ENCODE assay signal across 24 mouse cellular contexts in the genomic region with DNA sequence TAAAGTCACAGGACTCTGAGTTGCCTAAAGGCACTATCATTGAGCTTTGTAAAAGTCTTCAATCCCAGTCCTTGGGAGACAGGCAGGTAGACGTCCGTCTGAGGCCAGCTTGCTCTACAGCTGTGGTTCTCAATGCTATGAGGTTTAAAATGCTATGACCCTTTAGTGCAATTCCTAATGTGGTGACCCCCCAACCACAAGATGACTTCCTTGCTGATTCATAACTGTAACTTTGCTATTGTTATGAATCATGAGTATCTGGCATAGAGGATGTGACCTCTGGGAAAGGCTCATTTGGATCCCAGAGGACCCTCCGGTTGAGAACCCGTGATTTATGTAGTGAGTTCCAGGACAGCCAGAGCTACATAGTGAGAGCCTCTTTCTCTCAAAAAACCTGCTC. TPM values are rescaled to one million over a fixed set of nuclear protein-coding genes. Genes with fewer than 3 reads are reported as not detected.
DNase-seq lines count a peak whose midpoint lies in the region; ATAC-seq and TF ChIP-seq lines count a peak whose summit lies in the region.
"Had no signal": no experiment of that assay in that cellular context is flagged by ENCODE, and none has a peak within 500 bp of the region (broad histone marks: within the 10 kb centered on the region; RNA-seq: fewer than 3 reads in every experiment).

No protein-coding gene starts in this region.

- no peak for TF ChIP-seq CTCF in liver, postnatal 0 days (IDR thresholded peaks at IDR 0.05; ENCODE audit: low read depth)

- no peak for DNase-seq in liver, embryonic 11.5 days (ENCODE audit: low spot score)
- peak; percentile 73 for DNase-seq in 416B (ENCODE audit: low read depth)
- no peak for DNase-seq in liver, postnatal 0 days
- no peak for DNase-seq in left cerebral cortex, adult 18-20 months (ENCODE audit: low spot score in 2 of 2)
- no peak for DNase-seq in right cerebral cortex, postnatal 10 days (ENCODE audit: low spot score in 2 of 2)
- DNase-seq: cerebellum, adult 11 months; cerebellum, adult 9-11 months; gastrocnemius, postnatal 36 days; heart, postnatal 36 days; left cerebral cortex, postnatal 4 days; right cerebral cortex, postnatal 25 days; thymus, postnatal 14 days had no signal

- 0 out of 2 replicates have a peak, but pooled peaks cover 3% of the 10 kb centered on the region for H3K27me3 ChIP-seq in liver, embryonic 12.5 days (replicated peaks)
- H3K27me3 ChIP-seq in liver, embryonic 11.5 days (replicated peaks; ENCODE audit: control insufficient read depth, insufficient read depth, low read length) = no peaks in the 10 kb centered on the region
- H3K27me3 ChIP-seq in liver, postnatal 0 days (ENCODE audit: insufficient read depth, low read length) = no peaks in the 10 kb centered on the region
- H3K27me3 ChIP-seq: embryonic facial prominence, embryonic 13.5 days; heart, embryonic 15.5 days; hindbrain, embryonic 15.5 days; limb, embryonic 15.5 days; midbrain, embryonic 12.5 days had no signal

- peak overlapping the region; percentile 73; the same call in 1 of the 2 replicates for H3K9ac ChIP-seq in liver, embryonic 12.5 days
- H3K9ac ChIP-seq in liver, embryonic 11.5 days (ENCODE audit: low read depth, low read length) = no peak overlapping the region
- no peak overlapping the region for H3K9ac ChIP-seq in liver, postnatal 0 days (replicated peaks)
- H3K9ac ChIP-seq: embryonic facial prominence, embryonic 13.5 days; heart, embryonic 15.5 days; hindbrain, embryonic 15.5 days; limb, embryonic 15.5 days; midbrain, embryonic 12.5 days had no signal

- peak overlapping the region; percentile 47 for H3K4me3 ChIP-seq in liver, embryonic 12.5 days
- H3K4me3 ChIP-seq in liver, embryonic 11.5 days (ENCODE audit: low read depth, low read length) = no peak overlapping the region
- peak overlapping the region; percentile 13; the same call in 1 of the 2 replicates for H3K4me3 ChIP-seq in brown adipose tissue, adult 24 weeks (ENCODE audit: insufficient read depth, low read depth, low read length)
- peak overlapping the region; percentile 42; the same call in 1 of the 2 replicates for H3K4me3 ChIP-seq in liver, postnatal 0 days (ENCODE audit: low read depth, low read length)
- H3K4me3 ChIP-seq: embryonic facial prominence, embryonic 13.5 days; forebrain, embryonic 10.5 days; heart, adult 2 months; heart, embryonic 15.5 days; hindbrain, embryonic 15.5 days; limb, embryonic 15.5 days; midbrain, embryonic 12.5 days had no signal

- no peak for TF ChIP-seq EP300 in liver, postnatal 0 days (IDR thresholded peaks at IDR 0.05; ENCODE audit: low read depth)

- H3K27ac ChIP-seq in liver, embryonic 12.5 days = peak overlapping the region; percentile 93; the same call in 1 of the 2 replicates
- no peak overlapping the region for H3K27ac ChIP-seq in liver, embryonic 11.5 days (ENCODE audit: low read depth, low read length)
- H3K27ac ChIP-seq in brown adipose tissue, adult 24 weeks (replicated peaks; ENCODE audit: low read depth, low read length) = peak overlapping the region; percentile 90
- H3K27ac ChIP-seq in liver, postnatal 0 days (ENCODE audit: low read depth) = no peak overlapping the region
- H3K27ac ChIP-seq: embryonic facial prominence, embryonic 13.5 days; forebrain, embryonic 10.5 days; heart, embryonic 15.5 days; hindbrain, embryonic 15.5 days; limb, embryonic 15.5 days; midbrain, embryonic 12.5 days had no signal

- H3K4me2 ChIP-seq in liver, embryonic 12.5 days = peak overlapping the region; percentile 64
- H3K4me2 ChIP-seq in liver, embryonic 11.5 days = no peak overlapping the region
- peak overlapping the region; percentile 64 for H3K4me2 ChIP-seq in liver, postnatal 0 days (ENCODE audit: low read depth, low read length)
- H3K4me2 ChIP-seq: embryonic facial prominence, embryonic 13.5 days; heart, embryonic 15.5 days; hindbrain, embryonic 15.5 days; limb, embryonic 15.5 days; midbrain, embryonic 12.5 days had no signal

- no peaks in the 10 kb centered on the region for H3K9me3 ChIP-seq in liver, embryonic 12.5 days (replicated peaks)
- H3K9me3 ChIP-seq in liver, embryonic 11.5 days (ENCODE audit: control insufficient read depth, low read length) = no peaks in the 10 kb centered on the region
- H3K9me3 ChIP-seq in liver, postnatal 0 days (ENCODE audit: low read length) = no peaks in the 10 kb centered on the region
- H3K9me3 ChIP-seq: embryonic facial prominence, embryonic 13.5 days; forebrain, embryonic 10.5 days; heart, embryonic 15.5 days; hindbrain, embryonic 15.5 days; limb, embryonic 15.5 days; midbrain, embryonic 12.5 days had no signal

- H3K4me1 ChIP-seq in liver, embryonic 12.5 days = peaks cover 33% of the 10 kb centered on the region
- peaks cover 20% of the 10 kb centered on the region for H3K4me1 ChIP-seq in liver, embryonic 11.5 days (replicated peaks; ENCODE audit: control insufficient read depth, insufficient read depth, low read length)
- H3K4me1 ChIP-seq in brown adipose tissue, adult 24 weeks (ENCODE audit: control insufficient read depth, insufficient read depth, insufficient read length, low read length) = peaks cover 7% of the 10 kb centered on the region; the same call in 1 of the 2 replicates
- peaks cover 23% of the 10 kb centered on the region for H3K4me1 ChIP-seq in liver, postnatal 0 days (ENCODE audit: insufficient read depth)
- H3K4me1 ChIP-seq: forebrain, embryonic 10.5 days; hindbrain, embryonic 15.5 days; midbrain, embryonic 12.5 days had no signal

- no peak for ATAC-seq in liver, embryonic 12.5 days
- no peak for ATAC-seq in liver, embryonic 11.5 days (replicated peaks; ENCODE audit: low FRiP score)
- ATAC-seq in liver, postnatal 0 days = no peak
- ATAC-seq: forebrain, embryonic 16.5 days had no signal

- WGBS in liver, embryonic 12.5 days (ENCODE audit: insufficient replicate concordance) = 78% methylated on average over 4 of the region's 4 CpGs
- WGBS in liver, embryonic 11.5 days = 86% methylated on average over 4 of the region's 4 CpGs
- 86% methylated on average over 4 of the region's 4 CpGs for WGBS in liver, postnatal 0 days (ENCODE audit: insufficient replicate concordance)

- H3K36me3 ChIP-seq in liver, embryonic 12.5 days = peaks cover 13% of the 10 kb centered on the region; the same call in 1 of the 2 replicates
- H3K36me3 ChIP-seq in liver, embryonic 11.5 days (ENCODE audit: control insufficient read depth, insufficient read depth, low read length) = no peaks in the 10 kb centered on the region
- no peaks in the 10 kb centered on the region for H3K36me3 ChIP-seq in liver, postnatal 0 days (replicated peaks; ENCODE audit: insufficient read depth, low read length)
- H3K36me3 ChIP-seq: heart, embryonic 15.5 days; hindbrain, embryonic 15.5 days; limb, embryonic 15.5 days; midbrain, embryonic 12.5 days had no signal

RNA-seq across cellular contexts. Expression of gene Phospho1, which starts 44.9 kb away (rescaled TPM):
- 2.7 and 3.4 TPM in 2 replicates for polyA plus RNA-seq in liver, embryonic 12.5 days (2016; fragmentation: Nextera tagmentation; extraction: Ambion mirVana)
- polyA plus RNA-seq in liver, embryonic 11.5 days (2014; fragmentation: Nextera tagmentation; extraction: Ambion mirVana) = 0.48 and 0.74 TPM in 2 replicates
- 316 and 541 TPM in 2 replicates for polyA plus RNA-seq in brown adipose tissue, adult 24 weeks (2012; ENCODE audit: insufficient read depth, insufficient read length, missing spikeins)
- 1.9 and 2.0 TPM in 2 replicates for polyA plus RNA-seq in liver, postnatal 0 days (2015; fragmentation: Nextera tagmentation; extraction: Ambion mirVana)
- total RNA-seq in left cerebral cortex, adult 18-20 months (2021) = 10 to 100 TPM; 65.2 to 87.4 TPM
- polyA plus RNA-seq: forebrain, embryonic 10.5 days; forebrain, embryonic 16.5 days; midbrain, embryonic 12.5 days; neural tube, embryonic 11.5 days; stomach, embryonic 14.5 days had no signal

RNA-seq across cellular contexts. Expression of gene B130006D01Rik, which starts 56.0 kb away (rescaled TPM):
- 0.62 and 0.65 TPM in 2 replicates for polyA plus RNA-seq in liver, embryonic 12.5 days (2016; fragmentation: Nextera tagmentation; extraction: Ambion mirVana)
- 1.5 and 1.6 TPM in 2 replicates for polyA plus RNA-seq in liver, embryonic 11.5 days (2014; fragmentation: Nextera tagmentation; extraction: Ambion mirVana)
- not detected in 2 replicates for polyA plus RNA-seq in brown adipose tissue, adult 24 weeks (2012; ENCODE audit: insufficient read depth, insufficient read length, missing spikeins)
- polyA plus RNA-seq in liver, postnatal 0 days (2015; fragmentation: Nextera tagmentation; extraction: Ambion mirVana) = 0.18 and 0.31 TPM in 2 replicates
- 1 to 10 TPM; 1.2 to 1.3 TPM for total RNA-seq in left cerebral cortex, adult 18-20 months (2021)

RNA-seq across cellular contexts. Expression of gene Gngt2, which starts 57.6 kb away (rescaled TPM):
- 15.8 and 16.7 TPM in 2 replicates for polyA plus RNA-seq in liver, embryonic 12.5 days (2016; fragmentation: Nextera tagmentation; extraction: Ambion mirVana)
- polyA plus RNA-seq in liver, embryonic 11.5 days (2014; fragmentation: Nextera tagmentation; extraction: Ambion mirVana) = 19.5 and 22.3 TPM in 2 replicates
- polyA plus RNA-seq in brown adipose tissue, adult 24 weeks (2012; ENCODE audit: insufficient read depth, insufficient read length, missing spikeins) = 106 and 152 TPM in 2 replicates
- 30.2 and 32.2 TPM in 2 replicates for polyA plus RNA-seq in liver, postnatal 0 days (2015; fragmentation: Nextera tagmentation; extraction: Ambion mirVana)
- total RNA-seq in left cerebral cortex, adult 18-20 months (2021) = 1 to 10 TPM; 2.8 to 4.5 TPM

Comparison
In these comparisons a context has a peak if more than half of its experiments do, and no peak if none do; other contexts are left out.
1. H3K27ac ChIP-seq: peak in liver, embryonic 12.5 days (single experiment) and brown adipose tissue, adult 24 weeks (single experiment); none in liver, embryonic 11.5 days (single experiment) and liver, postnatal 0 days (single experiment).
2. RNA of gene Phospho1, which starts 44.9 kb away (polyA plus RNA-seq): 316 to 541 TPM in brown adipose tissue, adult 24 weeks; 2.7 to 3.4 TPM in liver, embryonic 12.5 days, 1.9 to 2.0 TPM in liver, postnatal 0 days and 0.48 to 0.74 TPM in liver, embryonic 11.5 days; every median in the first group is over 10 times any median in the second.